Mouse (Mus musculus): Measurements from ENCODE around the gene Net1.
A peak's percentile ranks its signal among the peaks of the same experiment; 100 is the strongest.
"Not testable (repeated sequence)": the region's sequence is repeated elsewhere in the genome, so short reads cannot be mapped to it uniquely, and the experiment has no call there.

The Net1 gene

DNA sequence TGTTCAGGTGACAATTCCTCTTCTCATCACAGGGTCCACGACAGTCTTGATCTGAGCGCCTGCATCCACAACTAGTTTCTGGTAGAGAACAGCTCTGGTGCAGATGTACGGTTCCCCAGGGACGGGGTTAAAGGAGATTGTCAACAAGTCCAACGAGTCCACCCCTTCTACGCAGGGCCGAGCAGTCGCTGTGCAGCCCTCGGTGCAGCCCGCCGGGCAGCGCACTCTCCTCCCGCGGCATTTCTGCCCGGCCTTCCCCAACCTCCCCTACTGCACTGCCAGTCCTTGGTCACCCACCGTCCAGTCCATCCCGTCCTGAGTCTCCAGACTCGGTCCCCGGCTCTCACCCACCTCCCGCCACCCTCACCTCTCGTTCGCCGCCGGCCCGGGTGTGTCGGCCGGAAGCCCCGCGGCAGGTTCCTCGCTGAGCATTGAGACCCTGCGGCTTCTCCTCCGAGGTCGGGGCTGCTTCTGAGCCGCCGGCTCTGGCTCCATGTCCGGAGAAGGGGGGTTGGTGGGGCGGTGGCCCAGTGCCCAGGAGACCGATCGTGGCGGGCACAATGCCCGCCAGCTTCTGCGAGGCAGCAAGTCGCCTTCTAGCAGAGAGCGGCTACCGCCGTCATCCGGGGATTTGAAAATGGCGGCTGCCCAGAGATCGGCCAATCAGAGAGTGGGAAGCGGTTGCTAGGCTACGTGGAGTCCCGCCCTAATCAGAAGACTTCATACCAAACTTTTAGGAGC lies at the start of gene Net1, which contains the start of gene Tubal3:
Net1 (minus strand) TSS at position 650 of the 741 bp plus-strand sequence.
Tubal3 (plus strand) TSS at position 704 of the 741 bp plus-strand sequence.
- peak; percentile 84 for DNase-seq (ENCODE audit: low spot score)

DNA sequence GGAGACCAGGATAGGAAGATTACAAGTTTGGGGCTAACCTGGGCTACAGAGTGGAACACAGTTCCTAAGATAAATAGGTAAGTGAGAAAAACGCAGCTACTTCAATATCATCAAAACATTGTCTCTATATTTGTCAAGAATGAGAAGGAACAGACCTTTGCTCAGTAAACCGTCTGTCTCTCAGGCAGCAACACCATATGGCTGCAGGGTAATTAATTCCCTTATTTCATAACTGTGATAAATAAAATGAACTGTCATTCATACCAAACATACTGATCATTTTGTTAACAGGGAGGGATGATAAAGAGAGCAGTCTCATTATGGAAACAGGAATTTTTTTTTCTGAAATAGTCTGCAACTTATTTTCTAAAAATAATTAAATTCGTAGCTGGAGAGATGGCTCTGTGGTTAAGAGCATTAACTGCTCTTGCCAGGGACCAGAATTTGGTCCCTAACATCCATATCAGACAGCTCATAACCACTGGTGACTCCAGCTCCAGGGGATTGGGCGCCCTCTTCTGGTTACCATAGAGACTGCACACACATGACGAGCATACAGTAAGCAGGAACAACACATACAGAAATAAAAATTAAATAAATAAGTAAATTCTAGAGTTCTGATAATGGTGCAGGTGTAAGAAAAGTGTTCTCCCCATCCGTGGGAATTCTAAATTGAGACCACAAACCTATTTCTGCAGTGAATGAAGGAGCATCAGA lies 33.3 kb upstream of the Net1 start:
- peak; percentile 6 for DNase-seq (ENCODE audit: low spot score)

DNA sequence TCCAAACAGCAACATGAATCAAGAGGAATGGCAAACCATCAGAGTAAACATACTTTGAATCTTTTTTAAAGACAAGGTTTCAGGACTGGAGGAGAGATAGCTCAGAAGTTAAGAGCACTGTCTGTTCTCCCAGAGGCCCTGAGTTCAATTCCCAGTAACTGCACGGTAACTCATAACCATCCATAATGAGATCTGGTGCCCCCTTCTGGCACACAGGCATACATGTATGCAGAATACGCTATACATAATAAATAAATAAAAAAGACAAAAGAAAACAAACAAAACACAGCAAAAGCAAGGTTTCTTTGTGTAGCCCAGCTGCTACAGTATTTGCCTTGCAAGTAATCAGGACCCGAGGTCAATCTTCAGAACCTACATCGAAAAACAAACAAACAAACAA lies 31.5 kb upstream of the Net1 start:
- DNase-seq (ENCODE audit: low spot score) = no peak

DNA sequence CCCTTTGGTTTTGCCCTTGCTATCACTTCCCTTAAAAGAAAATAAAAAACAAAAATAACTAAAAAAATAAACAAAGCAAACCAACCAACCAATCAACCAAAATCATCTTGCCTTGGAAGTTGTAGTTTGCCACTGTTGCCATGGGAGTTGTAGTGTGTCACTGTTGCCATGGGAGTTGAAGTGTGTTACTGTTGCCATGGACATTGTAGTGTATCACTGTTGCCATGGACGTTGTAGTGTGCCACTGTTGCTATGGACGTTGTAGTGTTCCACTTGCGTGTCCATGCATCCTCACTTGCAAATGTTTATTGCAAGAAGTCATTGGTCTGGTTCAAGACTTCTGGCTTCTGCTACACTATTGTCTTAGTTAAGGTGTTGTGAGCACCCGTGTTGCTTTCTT lies 29.2 kb upstream of the Net1 start:
- no peak for DNase-seq (ENCODE audit: low spot score)

DNA sequence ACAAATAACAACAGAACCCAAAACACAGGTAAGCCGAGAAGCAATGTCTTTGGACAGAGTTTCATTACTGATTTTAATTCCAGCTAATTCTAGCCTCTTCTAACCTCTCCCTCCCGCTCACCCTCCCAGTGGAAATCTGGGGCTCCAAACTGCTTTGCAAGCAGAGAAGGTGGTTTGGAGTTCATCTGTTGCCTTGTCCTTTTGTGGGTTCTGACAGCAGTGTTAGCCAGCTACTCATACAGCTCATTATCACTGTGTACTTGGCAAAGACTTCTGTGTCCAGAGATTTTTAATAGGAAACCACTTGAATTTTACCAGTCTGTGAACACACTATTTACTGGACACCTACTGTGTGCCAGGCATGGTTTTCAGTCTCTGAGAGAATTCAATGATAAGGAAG lies 27.2 kb upstream of the Net1 start, which contains the start of gene Ucn3:
Ucn3 (minus strand) TSS at position 101 of the 400 bp plus-strand sequence.
- no peak for DNase-seq (ENCODE audit: low spot score)

DNA sequence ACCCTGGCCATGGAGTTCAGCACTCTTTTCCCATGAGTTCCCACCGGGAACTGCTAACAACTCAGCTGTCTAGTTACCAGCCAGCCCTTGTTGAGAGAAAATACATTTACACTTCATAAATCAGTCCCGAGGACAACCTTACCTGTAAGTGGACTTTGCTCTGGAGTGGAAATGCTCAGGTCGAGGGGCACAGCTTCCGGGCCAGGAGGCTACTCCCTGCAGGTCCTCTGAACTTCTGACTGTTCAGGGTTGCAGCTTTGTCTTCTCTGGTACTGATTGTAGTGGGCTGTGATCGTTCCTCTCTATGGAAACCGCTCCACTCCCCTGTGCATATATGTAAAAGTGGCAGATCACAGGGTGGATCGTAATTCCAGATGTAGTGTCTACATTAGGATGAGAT lies 26.7 kb upstream of the Net1 start:
- no peak for DNase-seq (ENCODE audit: low spot score)

DNA sequence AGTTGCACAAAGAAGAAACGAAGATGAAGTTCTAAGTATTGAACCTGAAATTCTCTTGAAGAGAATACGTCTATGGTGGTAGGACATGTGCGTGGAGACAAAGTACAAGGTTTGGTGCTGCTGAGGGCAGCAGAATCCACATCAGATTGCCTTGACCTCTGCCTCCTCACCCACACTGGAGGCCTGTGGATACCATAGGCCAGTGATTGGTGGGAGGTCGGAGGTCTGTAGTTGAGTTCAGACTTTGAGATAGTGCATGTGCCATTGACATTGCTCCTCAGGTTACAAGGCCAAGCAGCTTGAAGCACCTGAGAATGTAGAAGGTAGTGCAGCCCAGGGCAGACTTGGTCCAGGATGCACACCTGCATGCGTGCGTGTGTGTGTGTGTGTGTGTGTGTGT lies 8.0 kb upstream of the Net1 start:
- no peak for DNase-seq (ENCODE audit: low spot score)

DNA sequence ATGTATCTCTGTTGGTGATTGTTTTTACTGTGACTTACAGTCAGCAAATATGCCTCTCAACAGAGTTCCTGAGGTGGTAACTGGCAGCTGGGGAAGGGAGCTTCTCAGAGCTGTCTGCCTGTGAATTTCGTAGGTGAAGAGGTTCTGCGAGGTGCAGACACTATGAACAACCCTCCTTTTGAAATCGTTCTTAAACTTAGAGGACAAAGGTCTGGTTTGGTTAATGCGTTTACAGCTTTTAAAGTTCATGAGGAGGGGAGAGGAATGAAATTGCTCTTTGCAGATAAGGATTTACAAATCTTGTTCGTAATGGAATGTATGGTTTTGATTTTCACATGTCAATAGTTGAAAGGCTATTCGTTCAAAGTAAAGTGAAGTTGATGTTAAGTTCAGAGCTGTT lies 7.6 kb upstream of the Net1 start:
- DNase-seq (ENCODE audit: low spot score) = no peak

DNA sequence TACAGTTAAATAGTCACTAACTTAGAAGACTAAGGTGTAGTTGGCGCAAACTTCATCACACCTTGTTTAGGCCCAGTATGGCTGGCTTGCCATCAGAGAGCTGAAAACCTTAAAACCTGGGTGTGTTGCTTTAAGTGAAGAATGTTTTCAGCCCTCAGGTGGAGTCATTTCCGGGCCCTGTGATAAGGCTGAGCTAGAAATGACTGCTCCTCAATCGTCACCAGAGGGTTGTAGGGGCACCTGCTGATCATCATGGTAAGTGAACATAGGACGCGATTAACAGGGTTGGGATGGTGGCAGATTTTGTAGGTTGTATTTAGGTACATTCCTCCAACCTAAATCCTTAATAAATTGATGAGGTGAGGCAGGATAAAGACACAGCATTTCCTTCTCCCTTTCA lies 6.5 kb upstream of the Net1 start:
- DNase-seq (ENCODE audit: low spot score) = no peak

DNA sequence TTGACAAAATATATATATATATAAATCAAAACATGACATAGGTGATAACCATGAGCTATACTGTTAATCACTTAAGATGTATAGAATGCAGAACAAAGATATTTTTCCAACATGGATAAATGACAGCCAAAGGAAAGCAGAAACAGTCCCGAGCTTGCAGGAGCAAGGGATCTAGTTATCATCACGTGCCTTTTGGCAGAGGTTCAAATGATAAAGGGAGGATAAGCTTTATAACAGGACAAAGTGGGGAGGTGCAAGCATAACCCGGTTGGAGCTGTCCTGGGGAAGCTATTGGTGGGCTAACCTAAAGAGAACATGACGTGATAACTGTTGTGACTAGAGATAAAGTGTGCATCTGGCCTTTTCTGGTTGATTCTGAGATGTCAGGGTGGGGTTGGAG lies 4.5 kb downstream of the Net1 start:
- DNase-seq (ENCODE audit: low spot score) = no peak

DNA sequence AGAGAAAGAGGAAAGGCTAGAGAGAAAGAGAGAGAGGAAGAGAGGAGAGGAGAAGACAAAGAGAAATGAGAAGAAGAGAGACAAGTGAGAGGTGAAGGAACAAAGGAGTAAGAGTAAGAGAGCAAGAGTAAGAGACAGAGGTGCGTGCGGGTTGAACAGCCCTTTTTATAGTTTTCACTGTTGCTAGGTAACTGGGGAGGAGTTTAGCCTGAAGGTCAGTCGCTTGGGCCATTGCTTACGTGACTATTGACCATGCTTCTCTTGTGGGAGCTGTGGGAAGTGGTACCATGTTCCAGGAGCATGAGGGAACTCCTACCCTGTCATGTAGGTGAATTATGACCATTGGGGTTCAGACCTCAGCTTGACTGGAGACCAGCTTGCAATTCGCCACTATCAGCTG lies 7.7 kb downstream of the Net1 start:
- no peak for DNase-seq (ENCODE audit: low spot score)

DNA sequence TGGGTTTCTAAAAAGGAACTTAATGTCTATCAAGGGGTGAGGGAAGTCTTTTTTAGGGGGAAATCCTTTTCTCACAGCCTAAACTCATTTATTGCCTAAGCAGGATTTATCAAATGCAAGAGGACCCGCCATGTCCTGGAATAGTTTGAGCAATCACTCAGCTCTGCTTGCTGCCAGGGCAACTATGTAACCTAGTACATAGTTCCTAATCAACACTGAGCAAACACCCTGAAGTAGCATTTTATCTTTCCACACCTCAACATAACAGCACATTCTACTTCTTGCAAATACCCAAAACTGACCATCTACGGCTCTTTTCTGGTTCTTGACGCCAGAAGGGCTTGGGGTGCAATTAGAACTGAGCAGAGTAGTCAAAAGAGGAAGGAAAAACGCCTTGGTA lies 9.8 kb downstream of the Net1 start:
- no peak for DNase-seq (ENCODE audit: low spot score)

DNA sequence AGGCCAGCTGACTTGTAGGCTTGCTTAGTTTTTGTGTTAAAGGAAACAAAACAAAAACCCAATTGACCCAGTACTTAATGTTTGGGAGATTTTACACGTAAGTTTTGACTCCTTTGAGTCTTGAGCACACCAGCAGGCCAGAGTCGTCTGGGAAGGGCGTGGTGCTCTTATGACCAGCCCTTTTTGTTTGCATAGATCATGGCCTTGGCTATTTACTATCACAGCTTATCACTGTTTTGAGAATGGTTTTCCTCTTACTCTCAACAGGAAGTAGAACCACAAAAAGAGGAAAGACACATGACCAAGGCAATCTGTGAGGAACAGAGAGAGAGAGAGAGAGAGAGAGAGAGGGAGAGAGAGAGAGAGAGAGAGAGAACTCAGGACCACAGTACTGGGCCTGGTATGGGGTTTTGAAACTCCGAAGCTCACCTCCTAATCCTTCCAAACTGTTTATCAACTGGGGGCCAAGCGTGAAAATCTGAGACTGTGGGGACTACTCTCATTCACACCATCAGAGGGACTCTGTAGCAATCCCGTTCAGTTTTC lies 10.8 kb downstream of the Net1 start:
- no peak for DNase-seq (ENCODE audit: low spot score)

DNA sequence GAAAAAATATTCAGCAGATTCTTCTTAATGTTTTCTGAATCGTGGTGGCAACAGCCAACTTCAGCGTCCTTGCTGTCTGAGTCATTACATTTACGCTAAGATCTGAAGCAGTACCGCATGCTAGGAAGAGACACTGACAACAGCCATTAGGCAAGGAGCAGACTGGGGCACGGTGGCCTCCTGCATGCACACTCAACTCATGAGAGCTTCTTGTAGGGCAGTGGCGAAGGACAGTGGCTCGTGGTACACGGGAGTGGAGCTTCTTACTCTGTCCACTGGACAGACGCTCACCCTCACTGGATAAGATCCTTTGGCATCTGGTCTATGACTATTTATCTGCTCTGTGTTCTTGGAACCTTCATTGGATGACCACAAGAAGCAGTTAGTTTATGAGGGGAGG lies 18.7 kb downstream of the Net1 start:
- no peak for DNase-seq (ENCODE audit: low spot score)

DNA sequence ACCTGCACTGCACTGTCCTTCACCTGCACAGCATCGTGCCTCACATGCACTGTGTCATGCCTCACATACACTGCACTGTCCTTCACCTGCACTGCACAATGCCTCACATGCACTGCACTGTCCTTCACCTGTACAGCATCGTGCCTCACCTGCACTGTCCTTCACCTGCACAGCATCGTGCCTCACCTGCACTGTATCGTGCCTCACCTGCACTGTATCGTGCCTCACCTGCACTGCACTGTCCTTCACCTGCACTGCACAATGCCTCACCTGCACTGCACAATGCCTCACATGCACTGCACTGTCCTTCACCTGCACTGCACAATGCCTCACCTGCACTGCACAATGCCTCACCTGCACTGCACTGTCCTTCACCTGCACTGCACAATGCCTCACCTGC lies 19.8 kb downstream of the Net1 start:
- not testable (repeated sequence) for DNase-seq (ENCODE audit: low spot score)

DNA sequence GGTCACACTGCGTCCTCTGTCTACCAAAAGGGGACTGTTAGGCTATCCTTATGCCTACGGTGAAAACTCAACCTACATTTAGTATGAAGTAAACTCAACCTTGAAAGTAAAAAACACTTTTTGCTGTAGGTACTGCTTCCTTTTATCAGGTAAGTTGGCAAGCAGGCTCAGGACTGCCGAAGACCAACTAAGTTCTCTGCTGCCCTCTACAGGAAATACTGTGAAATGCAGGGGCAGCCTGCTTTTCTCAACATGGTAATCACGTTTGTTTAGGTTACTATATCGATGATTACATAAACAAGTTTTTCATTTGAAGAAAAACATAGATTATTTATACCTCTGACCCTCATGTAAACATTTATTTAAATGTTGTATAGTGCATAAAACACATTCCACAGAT lies 21.1 kb downstream of the Net1 start:
- peak; percentile 86 for DNase-seq (ENCODE audit: low spot score)

DNA sequence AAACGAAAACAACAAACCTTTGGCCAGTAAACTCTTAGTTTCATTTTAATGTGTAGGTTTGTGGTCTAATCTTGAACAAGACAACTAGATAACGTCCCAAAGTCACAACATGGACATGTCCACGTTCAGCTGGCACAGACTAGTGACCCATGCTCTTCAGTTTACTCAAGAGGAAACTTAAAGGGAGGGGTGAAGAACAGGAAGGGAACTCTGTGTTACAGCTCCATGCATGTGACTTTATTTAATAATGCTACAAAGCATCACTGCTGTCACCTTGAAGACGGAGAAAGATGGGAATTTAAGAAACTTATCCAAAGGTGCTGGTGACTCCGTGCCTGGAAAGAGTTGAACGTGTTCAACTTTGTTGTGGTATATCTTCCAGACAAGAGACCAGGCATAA lies 22.0 kb downstream of the Net1 start:
- DNase-seq (ENCODE audit: low spot score) = no peak

DNA sequence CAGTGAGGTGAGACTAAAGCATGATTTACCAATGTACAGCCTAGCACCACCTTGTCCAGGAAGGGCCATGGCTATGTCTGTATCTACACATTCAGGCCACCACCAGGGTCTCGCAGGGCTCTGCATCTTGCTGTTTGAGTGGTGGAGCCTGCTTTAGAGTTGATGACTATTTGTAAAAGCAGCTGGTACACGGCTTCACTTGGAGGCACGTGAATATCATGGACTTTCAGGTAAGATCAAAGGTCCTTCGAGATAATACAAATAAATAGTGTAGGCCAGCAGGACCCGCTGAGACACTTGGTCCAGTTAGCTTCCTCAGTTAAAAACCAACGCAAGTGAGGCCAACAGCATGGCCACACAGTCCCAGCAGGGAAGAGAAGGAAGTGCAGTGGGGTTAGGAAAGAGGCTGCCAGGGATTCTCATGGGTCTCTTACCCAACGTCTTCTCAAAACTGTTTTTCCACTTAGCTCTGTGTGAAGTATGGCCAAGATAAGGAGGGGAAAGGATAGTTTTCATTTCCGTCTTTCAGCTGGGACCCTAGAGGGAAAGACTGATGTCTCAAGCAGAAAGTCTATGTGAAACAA lies 22.5 kb downstream of the Net1 start:
- DNase-seq (ENCODE audit: low spot score) = no peak

DNA sequence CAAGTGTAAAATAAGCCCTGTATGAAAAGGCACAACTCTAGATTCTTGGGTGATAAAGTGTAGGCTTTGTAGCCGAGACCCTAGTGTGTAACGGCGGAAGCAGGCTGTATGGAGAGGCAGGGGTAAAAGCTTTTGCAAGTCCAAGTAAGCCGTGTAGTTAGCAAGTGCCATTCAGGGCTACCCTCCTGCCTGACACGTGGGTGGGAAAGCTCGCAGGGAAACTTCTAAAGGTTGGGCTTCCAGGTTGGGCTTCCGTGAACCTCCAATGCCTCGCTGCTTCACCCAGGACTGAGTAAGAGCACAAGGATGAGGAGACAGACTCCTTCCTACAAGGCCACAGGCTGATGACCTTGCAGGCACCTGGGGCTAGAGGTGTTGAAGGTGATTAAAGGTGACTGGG lies 23.5 kb downstream of the Net1 start:
- DNase-seq (ENCODE audit: low spot score) = no peak

DNA sequence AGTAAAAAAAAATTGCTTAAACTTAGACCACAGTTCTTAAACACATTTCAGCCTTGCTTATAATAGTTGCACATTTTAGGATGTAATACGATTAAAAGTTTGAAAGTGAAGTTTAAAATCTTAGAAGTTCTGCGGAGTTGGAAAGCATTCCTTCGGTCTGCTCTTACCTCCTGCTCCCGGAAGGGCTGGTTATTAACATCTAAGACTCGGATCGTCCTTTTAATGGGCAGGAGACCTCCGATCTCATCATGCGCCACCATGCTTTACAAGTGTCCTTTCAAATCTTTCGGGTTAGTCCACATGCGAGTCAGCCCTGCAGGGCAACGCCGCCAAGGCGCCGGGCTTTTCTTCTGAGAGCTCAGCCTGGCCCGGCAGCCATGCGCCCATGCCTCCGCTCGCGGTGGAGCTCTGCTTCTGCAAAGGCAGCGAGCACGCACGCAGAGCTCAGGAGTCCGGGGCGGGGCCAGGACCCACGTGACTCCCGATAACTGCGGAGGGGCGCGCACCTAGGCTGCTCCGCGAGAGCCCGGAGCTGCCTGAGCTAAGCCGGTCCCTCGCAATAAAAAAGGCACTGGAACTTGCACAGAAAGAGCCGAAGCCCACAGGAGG lies 24.8 kb downstream of the Net1 start:
- DNase-seq (ENCODE audit: low spot score) = peak; percentile 85

DNA sequence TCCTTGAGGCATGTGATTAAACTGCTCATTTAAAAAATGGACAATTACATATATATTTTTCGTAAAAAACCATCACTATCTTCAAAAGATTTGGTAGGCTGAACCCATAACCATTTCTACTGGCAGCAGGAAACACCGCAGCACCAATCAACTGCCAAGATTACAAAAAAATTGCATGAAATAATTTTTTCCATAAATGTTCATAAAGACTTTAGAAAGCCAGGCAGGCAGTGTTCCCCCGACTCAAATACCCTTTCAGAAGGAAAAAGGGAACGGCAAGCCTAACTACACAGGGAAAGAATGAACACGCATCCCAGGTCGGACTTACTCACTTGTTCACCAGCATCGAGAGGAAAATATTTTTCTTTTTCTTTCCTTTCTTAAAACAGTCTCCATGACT lies 25.4 kb downstream of the Net1 start:
- no peak for DNase-seq (ENCODE audit: low spot score)

DNA sequence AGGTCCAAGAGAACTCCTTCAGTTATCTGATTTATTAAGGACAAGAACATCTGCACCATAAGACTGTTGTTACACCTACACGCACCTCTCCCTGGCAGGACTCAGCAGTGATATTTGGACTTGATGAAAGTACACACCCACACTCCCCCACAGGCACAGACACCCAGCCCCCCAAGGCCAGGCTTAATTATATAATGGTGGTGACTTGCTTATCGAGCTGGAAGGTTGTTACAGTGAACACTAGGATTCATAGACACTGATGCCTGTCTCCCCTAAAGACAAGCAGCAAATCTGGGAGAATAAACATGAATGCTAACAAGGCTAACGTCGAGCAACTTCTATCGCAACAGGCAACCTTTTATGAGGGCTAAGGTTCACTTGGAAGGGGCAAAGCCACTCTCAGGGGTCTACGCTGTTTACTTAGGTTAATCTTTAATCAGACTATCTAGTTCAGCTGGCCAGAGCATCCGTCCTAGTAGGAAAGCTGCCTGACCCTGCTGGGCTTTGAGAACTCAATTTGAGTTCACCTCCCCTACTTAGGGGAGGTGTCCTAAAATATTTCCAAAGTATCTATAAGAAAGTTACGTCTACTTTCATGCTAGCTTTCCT lies 26.4 kb downstream of the Net1 start:
- no peak for DNase-seq (ENCODE audit: low spot score)
